Mouse (Mus musculus) heart, adult 2 months (tissue): ENCODE data around the gene H6pd. TPM values are rescaled to one million over a fixed set of nuclear protein-coding genes. Genes with fewer than 3 reads are reported as not detected.
"Not testable (repeated sequence)": the region's sequence is repeated elsewhere in the genome, so short reads cannot be mapped to it uniquely, and the experiment has no call there.

Source experiments
- DNase-seq, 2 experiments: peaks; one replicate each; pipeline ENCODE4 v3.0.0; 2021
- H3K27ac ChIP-seq: fragments of 200-600 bp; 2 replicates; pipeline ENCODE4 v1.8.1; 2022
- H3K27me3 ChIP-seq: fragments of 200-500 bp; 2 replicates; pipeline ENCODE4 v1.6.1; 2012; ENCODE audit warnings: mild to moderate bottlenecking, low read length, inconsistent platforms, mixed read lengths; ENCODE audit not compliant: control insufficient read depth, insufficient read depth
- H3K36me3 ChIP-seq: fragments of 200-500 bp; 2 replicates; pipeline ENCODE4 v1.6.1; 2012; ENCODE audit warnings: low read length, inconsistent platforms; ENCODE audit not compliant: control insufficient read depth, insufficient read depth
- H3K4me1 ChIP-seq: fragments of 200-500 bp; 2 replicates; pipeline ENCODE4 v1.6.1; 2011; ENCODE audit warnings: low read length; ENCODE audit not compliant: control insufficient read depth, insufficient read depth
- H3K4me3 ChIP-seq: fragments of 200-600 bp; 2 replicates; pipeline ENCODE4 v1.8.1; 2022
- H3K79me2 ChIP-seq: fragments of 200-500 bp; replicated peaks from 2 replicates; pipeline ENCODE4 v1.6.1; 2012; ENCODE audit warnings: mild to moderate bottlenecking, inconsistent platforms, low read length, moderate library complexity, mixed read lengths; ENCODE audit not compliant: control insufficient read depth, insufficient read depth
- H3K9ac ChIP-seq: fragments of 200-500 bp; 2 replicates; pipeline ENCODE4 v1.6.1; 2012; ENCODE audit warnings: low read depth, mild to moderate bottlenecking, control low read depth, inconsistent platforms, low read length, mixed read lengths
- CTCF ChIP-seq: fragments of 200-600 bp; IDR thresholded peaks from 2 replicates; pipeline ENCODE4 v1.8.1; 2022; ENCODE audit warnings: antibody characterized with exemption, mild to moderate bottlenecking, moderate library complexity
- EP300 ChIP-seq: fragments of 200-500 bp; IDR thresholded peaks from 2 replicates; pipeline ENCODE4 v1.6.1; 2011; ENCODE audit warnings: low read depth, low read length, control low read depth; ENCODE audit not compliant: insufficient read depth
- POLR2A ChIP-seq: fragments of 200-500 bp; IDR thresholded peaks from 2 replicates; pipeline ENCODE4 v1.6.1; 2011; ENCODE audit warnings: mild to moderate bottlenecking, low read depth, low read length, control low read depth; ENCODE audit not compliant: insufficient read depth
- WGBS: fragments of 180-500 bp; shearing (Covaris S2); methylation state at CpG from one replicate; pipeline ENCODE4 v1.1.7; 2018; 5-methylcytosine and 5-hydroxymethylcytosine counted together
- intact Hi-C: fragments of 180-260 bp; cut with DNase I; formaldehyde crosslinking; loops from one replicate; pipeline ENCODE4 v1.15.1; 2025
- polyA plus RNA-seq: library from polyadenylated mRNA; depleted of rRNA; stranded (reverse); fragments of >200 nt; gene quantifications from 2 replicates; pipeline ENCODE4 v1.2.3, GENCODE M21; 2012
- total RNA-seq, 2 experiments: library from RNA; stranded (reverse); gene quantifications; 2 replicates each; pipeline ENCODE4 v1.2.3; 2021

H6pd gene
- total and polyA plus RNA-seq, 3 experiments = 27.4 to 44.2 (median 39.0) TPM

DNA sequence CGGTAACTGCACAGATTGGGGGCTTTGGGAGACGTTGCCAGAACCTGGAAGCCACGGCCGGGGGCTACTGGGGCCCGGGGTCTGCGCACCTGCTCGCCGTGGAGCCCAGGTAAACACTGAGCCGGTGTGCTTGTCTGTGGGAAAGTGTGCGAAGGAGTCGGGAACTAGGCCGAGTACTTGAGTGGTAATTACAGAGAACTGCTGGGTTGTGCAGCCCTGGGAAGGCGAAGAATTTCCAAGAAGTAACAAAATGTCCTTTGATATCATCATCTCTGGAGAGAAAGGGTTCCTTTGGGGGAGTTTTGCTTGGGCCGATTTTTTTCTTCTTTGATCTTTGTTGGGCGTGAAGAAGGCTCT is 40.3 kb upstream of the H6pd start:
- Histone ChIP-seq H3K27ac (no peak overlapping the region; the same call in 1 of the 2 replicates), H3K27me3 (no peaks in the 10 kb centered on the region)
- 24% methylated on average over 15 of the region's 15 CpGs for whole genome bisulfite sequencing

DNA sequence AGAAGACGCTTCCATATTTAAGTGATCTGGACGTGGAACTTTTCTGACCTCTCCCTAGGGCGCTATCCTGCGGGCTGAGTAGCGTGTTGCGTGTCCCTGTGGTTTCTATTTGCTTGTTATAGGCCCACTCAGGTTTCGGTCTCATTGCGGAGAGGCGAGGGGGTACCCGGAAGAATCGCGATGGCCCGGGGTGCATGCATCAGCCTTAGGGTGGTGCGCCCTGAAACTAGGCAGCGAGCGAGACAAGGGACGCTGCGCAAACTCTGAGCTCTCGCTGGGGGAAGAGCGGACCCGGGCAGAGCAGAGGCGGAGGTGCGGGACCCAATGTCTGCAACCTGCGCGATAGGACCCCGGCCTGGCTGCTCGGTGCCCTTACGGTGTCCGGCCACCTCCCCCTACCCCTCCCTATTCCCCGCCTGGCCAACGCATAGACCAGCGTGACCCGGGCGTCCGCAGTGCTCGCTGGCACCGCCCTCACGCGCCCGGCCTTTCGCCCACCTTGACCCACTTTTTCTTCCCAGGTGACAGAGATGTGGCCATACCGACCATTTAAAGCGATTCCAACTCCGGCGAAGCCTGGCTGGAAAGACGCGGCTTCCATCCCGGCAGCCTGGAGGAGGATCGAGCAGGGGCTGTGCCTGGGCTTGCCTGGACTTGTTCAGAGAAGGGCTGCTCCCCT is 39.8 kb upstream of the H6pd start:
- Histone ChIP-seq H3K9ac (peak overlapping the region; percentile 64), H3K4me1 (peaks cover 2% of the 10 kb centered on the region; the same call in 1 of the 2 replicates), H3K36me3 (no peaks in the 10 kb centered on the region), H3K4me3 (peak overlapping the region; percentile 57), H3K27me3 (no peaks in the 10 kb centered on the region), H3K27ac (peak overlapping the region; percentile 48), H3K79me2 (no peaks in the 10 kb centered on the region)
- WGBS = under 1% methylated on average over 49 of the region's 49 CpGs
- no peak for TF ChIP-seq CTCF
- no peak for TF ChIP-seq POLR2A
- TF ChIP-seq EP300 = no peak
- intact Hi-C loops = no loop called here
- peak; percentile 41 to 54 for DNase-seq

More for the DNA sequence above, 40.3 kb upstream of the H6pd start:
- peaks cover 2% of the 10 kb centered on the region; the same call in 1 of the 2 replicates for H3K4me1 ChIP-seq
- peak overlapping the region; percentile 57 for H3K4me3 ChIP-seq
- H3K9ac ChIP-seq = peak overlapping the region; percentile 64
- no peaks in the 10 kb centered on the region for H3K79me2 ChIP-seq
- no peaks in the 10 kb centered on the region for H3K36me3 ChIP-seq
- intact Hi-C loops = no loop called here
- TF ChIP-seq EP300 = no peak
- no peak for TF ChIP-seq CTCF
- TF ChIP-seq POLR2A = no peak
- no peak for DNase-seq

DNA sequence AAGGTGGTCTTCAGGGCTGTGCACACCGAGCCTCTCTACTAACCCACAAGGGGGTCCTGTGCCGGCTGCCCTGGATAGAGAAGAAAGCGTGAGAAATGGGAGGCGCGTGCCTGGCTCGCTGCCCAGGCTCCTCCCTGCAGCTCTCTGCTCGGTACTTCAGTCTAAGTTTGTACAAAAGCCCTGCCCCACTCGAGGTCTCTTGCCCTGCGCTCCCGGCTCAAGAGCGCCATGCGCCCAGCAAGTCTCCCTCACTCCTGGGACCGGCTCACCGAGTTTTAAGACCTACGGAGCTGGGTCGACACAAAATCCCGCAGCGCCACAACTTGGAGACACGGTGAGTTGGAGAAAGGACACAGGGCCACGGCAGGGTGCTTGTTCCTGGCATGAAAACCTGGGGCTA is 39.2 kb upstream of the H6pd start:
- Histone ChIP-seq H3K27me3 (no peaks in the 10 kb centered on the region), H3K4me3 (peak overlapping the region; percentile 57), H3K79me2 (no peaks in the 10 kb centered on the region), H3K4me1 (peaks cover 2% of the 10 kb centered on the region; the same call in 1 of the 2 replicates), H3K27ac (peak overlapping the region; percentile 48), H3K36me3 (no peaks in the 10 kb centered on the region), H3K9ac (peak overlapping the region; percentile 64)
- DNase-seq = peak; percentile 66 to 73
- WGBS = 1% methylated on average over 20 of the region's 20 CpGs
- intact Hi-C loops = no loop called here
- no peak for TF ChIP-seq CTCF
- TF ChIP-seq POLR2A = peak; percentile 51; the same call in 1 of the 2 replicates
- 0 out of 2 replicates have a peak, but pooled peaks have one; percentile 11 for TF ChIP-seq EP300

DNA sequence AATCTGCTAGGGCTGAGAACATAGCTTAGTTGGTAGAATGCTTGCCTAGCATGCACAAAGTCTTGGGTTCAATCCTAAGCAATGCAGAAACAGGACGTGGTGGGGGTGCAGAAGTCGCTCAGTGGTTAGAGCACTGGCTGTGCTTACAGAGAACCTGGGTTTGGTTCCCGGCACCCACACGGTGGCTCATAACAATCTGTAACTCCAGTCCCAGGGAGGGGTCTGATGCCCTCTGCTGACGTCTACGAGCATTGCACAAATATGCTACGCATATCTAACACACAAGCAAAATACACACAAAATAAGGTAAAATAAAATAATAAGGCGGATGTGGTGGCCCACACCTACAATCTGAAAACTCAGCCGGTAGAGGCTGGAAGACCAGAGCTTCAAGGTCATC is 34.8 kb upstream of the H6pd start:
- intact Hi-C loops = no loop called here
- H3K27me3 ChIP-seq = no peaks in the 10 kb centered on the region

DNA sequence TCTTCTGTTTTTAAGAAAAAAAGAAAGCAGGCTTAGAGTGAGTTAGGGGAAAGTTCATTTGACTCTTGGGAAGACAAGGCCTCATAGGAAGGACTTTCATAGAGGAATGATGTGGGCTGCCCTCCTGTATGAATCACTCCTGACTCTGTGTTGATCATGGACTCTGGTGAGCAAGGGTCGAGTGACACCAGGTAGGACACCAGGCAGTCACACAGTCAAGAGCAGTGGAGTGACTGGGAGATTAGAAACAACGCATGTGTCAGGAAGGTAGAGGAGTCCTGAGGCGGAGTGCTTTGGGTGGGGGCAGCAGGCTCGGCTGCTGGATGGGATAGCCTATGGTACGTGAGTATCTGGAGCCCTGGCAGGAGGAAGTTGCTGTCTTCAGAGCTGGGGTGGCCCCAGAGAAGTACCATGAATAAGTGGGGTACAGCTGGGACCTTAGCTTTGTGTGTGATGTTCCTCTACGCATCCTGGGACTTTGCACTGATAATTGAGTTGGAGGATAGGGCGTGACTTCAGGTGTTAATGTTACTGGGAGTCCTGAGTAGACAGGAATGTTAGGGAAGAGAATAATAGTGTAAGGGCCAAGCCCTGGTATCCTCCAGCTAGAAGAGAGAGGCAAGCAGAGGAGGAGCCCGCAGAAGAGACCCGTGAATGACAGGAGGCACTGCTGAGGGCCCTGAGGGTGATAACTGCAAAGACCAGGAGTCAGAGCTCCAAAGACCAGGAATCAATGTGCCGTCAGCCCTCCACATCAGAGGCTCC is 32.7 kb upstream of the H6pd start:
- DNase-seq = no peak
- no peaks in the 10 kb centered on the region for H3K4me1 ChIP-seq
- no peak overlapping the region for H3K9ac ChIP-seq
- H3K27ac ChIP-seq = no peak overlapping the region
- no peaks in the 10 kb centered on the region for H3K36me3 ChIP-seq
- WGBS = 73% methylated on average over 10 of the region's 10 CpGs
- no peak for TF ChIP-seq EP300
- no peaks in the 10 kb centered on the region for H3K79me2 ChIP-seq
- no peak overlapping the region for H3K4me3 ChIP-seq
- intact Hi-C loops = no loop called here
- no peaks in the 10 kb centered on the region for H3K27me3 ChIP-seq

More for the DNA sequence above, 34.8 kb upstream of the H6pd start:
- H3K79me2 ChIP-seq = no peaks in the 10 kb centered on the region
- TF ChIP-seq CTCF (0 out of 2 replicates have a peak, but pooled peaks have one; percentile 3), POLR2A (no peak)
- 90% methylated on average over 9 of the region's 9 CpGs for WGBS
- peaks cover 2% of the 10 kb centered on the region; the same call in 1 of the 2 replicates for H3K4me1 ChIP-seq
- H3K4me3 ChIP-seq = no peak overlapping the region
- H3K9ac ChIP-seq = no peak overlapping the region
- H3K27ac ChIP-seq = no peak overlapping the region
- no peak for DNase-seq
- no peaks in the 10 kb centered on the region for H3K36me3 ChIP-seq

DNA sequence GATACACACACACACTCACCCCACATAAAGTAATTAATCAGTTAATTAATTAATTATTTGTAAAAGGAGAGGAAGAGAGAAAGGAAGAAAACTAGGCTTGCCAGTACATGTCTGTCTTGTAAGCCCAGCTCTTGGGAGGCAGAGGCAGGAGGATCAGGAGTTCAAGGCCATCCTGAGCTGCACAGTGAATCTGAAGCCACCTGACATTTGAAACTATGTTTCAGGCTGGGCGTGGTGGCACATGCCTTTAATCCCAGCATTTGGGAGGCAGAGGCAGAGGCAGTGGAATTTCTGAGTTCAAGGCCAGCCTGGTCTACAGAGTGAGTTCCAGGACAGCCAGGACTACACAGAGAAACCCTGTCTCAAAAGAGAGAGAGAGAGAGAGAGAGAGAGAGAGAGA is 32.0 kb upstream of the H6pd start:
- H3K4me1 ChIP-seq, DNase-seq, H3K9ac ChIP-seq, intact Hi-C loops, H3K27me3 ChIP-seq, H3K27ac ChIP-seq, H3K36me3 ChIP-seq, H3K79me2 ChIP-seq, H3K4me3 ChIP-seq: not testable (repeated sequence)
- 80% methylated on average over 1 of the region's 1 CpGs for WGBS
